Mouse (Mus musculus) layer of hippocampus, postnatal 36 days (tissue): ENCODE measurements around the gene Taf15. TPM values are rescaled to one million over a fixed set of nuclear protein-coding genes. Genes with fewer than 3 reads are reported as not detected.

Experiments
- DNase-seq, 2 experiments: peaks; one replicate each; pipeline ENCODE4 v3.0.0; 2022
- total RNA-seq, 2 experiments: library from RNA; stranded (reverse); gene quantifications; 2 replicates each; pipeline ENCODE4 v1.2.3; 2021

Taf15 gene
- total RNA-seq: 10 to 100 TPM; 75.0 to 77.4 TPM

- DNase-seq: peak; percentile 99
These were observed at the start of gene Taf15 for GRCm38 (mm10) chr11:83472324-83473234. Taf15 (plus strand) TSS chr11:83473086.

DNA sequence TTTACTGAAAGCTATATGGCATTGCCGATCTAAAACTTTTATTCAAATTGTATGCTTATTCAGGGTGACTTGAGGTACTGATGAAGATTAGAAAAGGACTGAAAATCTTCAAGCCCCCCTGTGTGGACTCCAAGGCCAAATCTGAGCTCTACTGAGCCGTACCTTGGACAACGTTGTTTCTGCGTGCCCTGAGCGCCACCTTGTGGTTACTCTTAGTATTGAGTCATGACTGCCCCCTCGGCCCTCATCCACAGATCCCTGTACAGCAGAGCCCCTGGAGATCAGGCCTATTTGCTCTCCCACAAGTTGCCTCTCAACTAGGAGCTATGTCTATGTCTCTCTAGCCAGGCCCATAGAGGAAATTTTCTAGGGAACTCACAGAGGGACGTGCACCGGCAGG lies 48.2 kb upstream of the Taf15 start:
- peak; percentile 71 to 77 for DNase-seq

GRCm38 (mm10) chr11:83426964-83427363 lies 45.9 kb upstream of the Taf15 start:
- DNase-seq: no peak

DNA sequence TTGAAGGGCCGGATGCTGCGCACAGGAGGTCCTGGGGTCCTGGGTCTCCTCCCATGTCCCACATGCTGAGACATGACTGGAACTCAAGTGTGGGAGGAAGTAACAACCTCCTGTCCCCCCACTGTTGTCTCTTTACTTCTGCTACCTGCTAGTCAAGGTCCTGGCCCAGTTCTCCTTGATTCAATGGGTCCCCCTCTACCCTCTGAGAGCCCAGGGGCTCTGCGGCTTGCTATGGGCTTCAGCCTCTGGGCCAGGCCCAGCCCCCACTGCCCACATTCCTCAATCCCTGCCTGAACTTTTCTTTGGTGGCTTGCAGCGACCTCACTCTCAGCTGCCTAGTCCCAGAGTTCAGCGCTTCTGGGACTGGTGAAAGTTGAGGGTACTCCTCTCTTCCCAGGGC lies 43.5 kb upstream of the Taf15 start, which contains the start of gene Gas2l2:
Gene Gas2l2, minus strand, starts transcription at position 101 of the 400 bp plus-strand sequence.
- DNase-seq: no peak

- DNase-seq: no peak
These were observed 40.4 kb upstream of the Taf15 start for GRCm38 (mm10) chr11:83432533-83432932.

DNA sequence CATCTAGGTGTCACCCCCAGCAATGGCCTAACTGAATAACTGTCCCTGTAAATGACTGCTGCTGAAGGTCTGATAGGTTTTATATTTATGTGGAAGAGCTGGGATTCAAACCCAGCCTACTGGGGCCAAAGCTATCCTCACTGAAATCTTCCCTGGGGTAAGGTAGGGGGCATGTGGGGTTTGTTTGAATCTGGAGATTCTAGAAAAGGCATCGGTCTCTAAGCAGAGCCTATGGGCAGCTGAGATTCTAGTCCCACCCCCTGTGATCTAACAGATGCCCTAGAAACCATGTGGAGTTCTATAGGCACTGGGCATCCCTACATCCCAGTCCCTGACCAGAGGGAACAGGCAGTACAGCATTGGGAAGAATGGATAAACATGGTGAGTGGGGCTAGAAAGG lies 35.5 kb upstream of the Taf15 start, which contains the start of gene 1700020L24Rik:
Gene 1700020L24Rik, plus strand, starts transcription at position 301 of the 400 bp plus-strand sequence.
- DNase-seq: no peak

- DNase-seq: no peak
These were observed 33.3 kb upstream of the Taf15 start for GRCm38 (mm10) chr11:83439426-83440060.

- DNase-seq: peak; percentile 83 to 86
These were observed 32.5 kb upstream of the Taf15 start for GRCm38 (mm10) chr11:83440081-83441064.

DNA sequence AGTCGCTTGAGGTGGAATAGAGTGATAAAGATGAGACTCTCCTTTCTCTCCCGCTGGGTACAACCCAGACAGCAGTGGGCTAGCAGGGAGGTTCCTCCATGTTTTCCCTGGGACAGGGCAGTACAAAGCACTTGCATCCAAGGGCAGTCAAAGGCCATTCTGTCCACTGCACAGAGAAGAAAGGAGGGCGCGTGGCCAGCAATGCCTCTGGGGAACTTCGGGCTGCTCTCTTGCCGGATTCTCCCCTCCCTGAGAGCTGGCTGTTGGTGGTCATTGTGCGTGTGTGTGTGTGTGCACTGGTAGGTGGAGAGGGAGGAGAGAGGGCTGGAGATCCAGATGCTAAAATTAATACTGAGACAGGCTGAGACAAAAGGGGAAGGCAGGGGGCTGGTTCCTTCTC lies 31.7 kb upstream of the Taf15 start:
- no peak for DNase-seq

DNA sequence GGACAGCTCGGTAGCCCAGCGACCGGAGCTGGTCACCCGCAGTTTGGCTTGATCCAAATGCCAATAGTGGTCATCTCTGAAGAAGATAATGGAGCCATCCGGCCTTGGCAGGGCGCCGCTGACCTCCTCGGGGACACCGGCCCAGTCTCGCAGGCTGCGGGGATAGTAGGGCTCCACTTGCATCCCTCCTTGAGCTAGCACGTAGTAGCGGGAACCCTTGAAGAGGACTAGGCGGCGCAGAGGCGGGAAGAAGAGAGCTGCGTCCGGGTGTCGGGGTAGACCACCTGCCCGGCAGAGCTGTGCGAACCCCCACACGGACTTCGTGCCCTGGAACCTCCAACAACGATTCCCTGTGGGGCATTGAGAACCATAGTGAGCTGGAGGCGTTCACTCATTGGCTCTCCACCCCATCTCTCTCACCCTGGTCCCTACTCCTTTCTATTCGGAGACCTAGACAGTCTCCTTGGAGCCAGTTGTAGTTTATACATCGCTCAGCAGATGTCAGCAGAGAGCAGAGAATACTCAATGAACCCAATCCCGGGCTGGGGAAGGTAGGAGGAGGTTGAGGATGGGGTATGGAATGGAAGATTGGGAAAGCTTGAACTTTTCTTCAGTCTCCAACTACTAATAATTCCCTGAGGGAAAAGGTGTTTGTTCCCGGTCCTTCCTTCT lies 30.2 kb upstream of the Taf15 start:
- DNase-seq: peak in 1 of 2 experiments; percentile 77

- DNase-seq: no peak
These were observed 29.1 kb upstream of the Taf15 start for GRCm38 (mm10) chr11:83443824-83444223.

GRCm38 (mm10) chr11:83445001-83445400 lies 27.9 kb upstream of the Taf15 start:
- DNase-seq: no peak

- no peak for DNase-seq
These were observed 25.3 kb upstream of the Taf15 start for GRCm38 (mm10) chr11:83447612-83448011.

- no peak for DNase-seq
These were observed 24.6 kb upstream of the Taf15 start for GRCm38 (mm10) chr11:83448021-83448926.

DNA sequence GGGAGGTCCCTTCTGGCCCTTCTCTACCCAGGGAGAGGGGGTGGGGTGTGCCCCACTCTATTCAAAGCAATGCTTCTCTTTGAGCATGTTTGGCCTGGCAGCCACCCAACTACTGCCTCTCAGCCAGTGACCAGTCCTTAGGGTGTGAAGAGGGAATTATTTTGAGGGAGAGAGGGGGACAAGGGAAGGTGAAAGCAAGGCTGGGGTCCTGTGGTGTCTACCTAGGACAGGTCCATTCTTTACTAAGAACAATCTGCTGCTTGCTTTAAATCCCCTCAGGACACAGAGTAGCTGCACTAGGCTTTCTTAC lies 24.0 kb upstream of the Taf15 start:
- DNase-seq: no peak

DNA sequence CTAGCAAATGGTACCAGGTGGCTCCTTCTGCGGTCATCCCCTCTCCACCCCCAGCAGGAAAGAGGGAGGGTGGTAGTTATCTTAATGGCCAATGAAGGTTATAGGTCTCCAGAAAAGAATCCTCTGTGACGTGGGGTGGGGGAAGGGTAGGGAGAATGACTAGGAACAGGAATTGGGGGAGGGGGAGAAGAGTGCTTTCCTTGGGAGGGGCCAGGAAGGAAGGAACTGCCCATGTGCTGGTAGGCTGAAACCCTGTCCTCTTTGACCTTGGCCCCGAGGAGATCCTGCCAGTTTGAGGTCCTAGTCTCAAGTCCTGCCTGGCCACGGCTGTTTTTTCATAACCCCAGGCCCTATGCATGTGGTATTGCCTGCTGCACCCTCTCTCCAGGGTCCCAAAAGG lies 23.6 kb upstream of the Taf15 start:
- DNase-seq: no peak

DNA sequence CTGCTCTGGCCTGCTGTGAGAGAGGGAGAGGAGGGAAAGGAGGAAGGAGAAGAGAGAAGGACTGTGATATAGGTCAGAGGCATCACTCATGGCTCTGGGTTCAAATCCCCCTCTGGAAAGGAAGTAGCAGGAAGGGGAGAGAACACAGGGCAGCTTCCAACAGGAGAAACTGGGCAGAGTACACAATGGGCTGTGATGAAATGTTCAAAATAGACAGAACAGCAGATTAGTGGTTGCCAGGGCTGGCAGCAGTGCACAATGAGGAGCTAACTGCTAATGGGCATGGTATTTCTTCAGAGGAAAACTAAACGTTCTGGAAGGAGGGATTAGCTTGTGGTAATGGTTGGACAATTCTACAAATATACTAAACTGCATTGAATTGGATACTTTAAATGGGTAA lies 22.3 kb upstream of the Taf15 start:
- DNase-seq: no peak

- no peak for DNase-seq
These were observed 21.6 kb upstream of the Taf15 start for GRCm38 (mm10) chr11:83451281-83451680.

- DNase-seq: no peak
These were observed 18.3 kb upstream of the Taf15 start for GRCm38 (mm10) chr11:83454548-83454947.

DNA sequence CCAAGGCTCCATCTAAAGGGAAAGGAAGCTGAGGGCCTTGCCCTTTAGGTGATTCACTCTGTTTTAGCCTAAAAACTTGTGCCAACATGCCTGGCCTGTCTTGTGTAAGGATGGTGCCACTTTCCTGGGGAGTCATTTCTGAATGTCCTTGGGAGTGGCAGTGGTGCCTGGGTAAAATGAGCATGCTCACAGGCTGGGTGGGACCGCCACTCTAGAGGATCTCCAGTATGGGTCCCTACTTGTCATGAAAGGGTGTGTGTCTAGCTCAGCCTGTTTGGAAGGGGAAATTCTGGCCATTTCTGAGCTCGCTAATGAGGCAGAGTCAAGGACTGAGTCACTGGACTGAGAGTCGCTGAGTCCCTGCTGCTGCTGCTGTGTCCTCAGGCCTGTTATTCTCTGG lies 17.3 kb upstream of the Taf15 start:
- DNase-seq: no peak

GRCm38 (mm10) chr11:83457257-83457656 lies 15.6 kb upstream of the Taf15 start:
- DNase-seq: no peak
